18 mouse cellular contexts compared by ENCODE assay signal in genomic region chr5:9373341-9373740, GRCm38 (mm10).
DNase-seq lines count a peak whose midpoint lies in the region; ATAC-seq lines count a peak whose summit lies in the region.
"Had no signal": no experiment of that assay in that cellular context is flagged by ENCODE, and none has a peak within 500 bp of the region (broad histone marks: within the 10 kb centered on the region; RNA-seq: fewer than 3 reads in every experiment).

No protein-coding gene starts in this region.

- H3K27me3 ChIP-seq in liver, embryonic 12.5 days (replicated peaks), result no peaks in the 10 kb centered on the region
- H3K27me3 ChIP-seq: embryonic facial prominence, embryonic 12.5 days; forebrain, embryonic 13.5 days; forebrain, embryonic 15.5 days had no signal

- no peak overlapping the region for H3K4me2 ChIP-seq in liver, embryonic 12.5 days
- H3K4me2 ChIP-seq: embryonic facial prominence, embryonic 12.5 days; forebrain, embryonic 13.5 days; forebrain, embryonic 15.5 days had no signal

- no peak overlapping the region for H3K4me3 ChIP-seq in liver, embryonic 12.5 days
- H3K4me3 ChIP-seq: embryonic facial prominence, embryonic 10.5 days; embryonic facial prominence, embryonic 12.5 days; forebrain, embryonic 13.5 days; forebrain, embryonic 15.5 days had no signal

- H3K4me1 ChIP-seq in liver, embryonic 12.5 days, result no peaks in the 10 kb centered on the region
- H3K4me1 ChIP-seq: embryonic facial prominence, embryonic 10.5 days; embryonic facial prominence, embryonic 12.5 days; forebrain, embryonic 13.5 days; forebrain, embryonic 15.5 days had no signal

- peak; percentile 16 to 33 for DNase-seq in left cerebral cortex, adult 9 months (ENCODE audit: low spot score in 2 of 2)
- no peak for DNase-seq in left cerebral cortex, adult 11 months (ENCODE audit: low spot score)
- peak; percentile 13 for DNase-seq in right cerebral cortex, postnatal 25 days
- DNase-seq in right cerebral cortex, postnatal 4 days, result no peak
- DNase-seq: adrenal gland, adult 2 months; adrenal gland, postnatal 10 days; adrenal gland, postnatal 25 days; cerebellum, adult 11-12 months; cerebellum, adult 2 months; cerebellum, adult 9-10 months; cerebellum, postnatal 10 days; cerebellum, postnatal 25 days; forebrain, postnatal 0 days had no signal

- no peak overlapping the region for H3K9ac ChIP-seq in liver, embryonic 12.5 days
- H3K9ac ChIP-seq: embryonic facial prominence, embryonic 12.5 days; forebrain, embryonic 13.5 days; forebrain, embryonic 15.5 days; forebrain, postnatal 0 days had no signal

- no peak for ATAC-seq in liver, embryonic 12.5 days
- ATAC-seq: forebrain, embryonic 13.5 days; forebrain, embryonic 15.5 days; forebrain, postnatal 0 days had no signal

- H3K9me3 ChIP-seq in liver, embryonic 12.5 days (replicated peaks), result no peaks in the 10 kb centered on the region
- H3K9me3 ChIP-seq: embryonic facial prominence, embryonic 10.5 days; embryonic facial prominence, embryonic 12.5 days; forebrain, embryonic 13.5 days; forebrain, embryonic 15.5 days had no signal

- H3K36me3 ChIP-seq in liver, embryonic 12.5 days, result no peaks in the 10 kb centered on the region
- H3K36me3 ChIP-seq: embryonic facial prominence, embryonic 10.5 days; embryonic facial prominence, embryonic 12.5 days; forebrain, embryonic 15.5 days had no signal

- no peak overlapping the region for H3K27ac ChIP-seq in liver, embryonic 12.5 days
- H3K27ac ChIP-seq: embryonic facial prominence, embryonic 10.5 days; embryonic facial prominence, embryonic 12.5 days; forebrain, embryonic 13.5 days; forebrain, embryonic 15.5 days had no signal

- WGBS in liver, embryonic 12.5 days (ENCODE audit: insufficient replicate concordance), result 56% methylated on average over 4 of the region's 4 CpGs

Comparison
In these comparisons a context has a peak if more than half of its experiments do, and no peak if none do; other contexts are left out.
1. DNase-seq: peak in left cerebral cortex, adult 9 months (2 of 2) and right cerebral cortex, postnatal 25 days (single experiment); none in left cerebral cortex, adult 11 months (single experiment) and right cerebral cortex, postnatal 4 days (single experiment).